Mouse (Mus musculus): Measurements from ENCODE around the gene Nudt19. TPM values are rescaled to one million over a fixed set of nuclear protein-coding genes. Genes with fewer than 3 reads are reported as not detected.

Gene Nudt19
- polyA plus RNA-seq, 1 experiment from 2014 or later = 52.0 TPM

Other genes with a start within 250 kb of the Nudt19 start
- 17.3 TPM in 2 replicates for gene Gpatch1, start 237.9 kb downstream of the Nudt19 start, polyA plus RNA-seq (2014; fragmentation: Nextera tagmentation; extraction: Ambion mirVana)
- 24.1 and 24.9 TPM in 2 replicates for gene Rhpn2, start 222.1 kb downstream of the Nudt19 start, polyA plus RNA-seq (2014; fragmentation: Nextera tagmentation; extraction: Ambion mirVana)
- 14.4 and 16.4 TPM in 2 replicates for gene Faap24, start 159.5 kb downstream of the Nudt19 start, polyA plus RNA-seq (2014; fragmentation: Nextera tagmentation; extraction: Ambion mirVana)
- 39.6 and 46.6 TPM in 2 replicates for gene Cep89, start 159.3 kb downstream of the Nudt19 start, polyA plus RNA-seq (2014; fragmentation: Nextera tagmentation; extraction: Ambion mirVana)
- gene Slc7a9, start 107.5 kb downstream of the Nudt19 start, polyA plus RNA-seq (2014; fragmentation: Nextera tagmentation; extraction: Ambion mirVana) = 0.29 and 0.85 TPM in 2 replicates
- gene Tdrd12, start 18.6 kb downstream of the Nudt19 start, polyA plus RNA-seq (2014; fragmentation: Nextera tagmentation; extraction: Ambion mirVana) = 0.53 TPM in 1 of 2 replicates, not detected in the other
- gene Rgs9bp, start 29.3 kb upstream of the Nudt19 start, polyA plus RNA-seq (2014; fragmentation: Nextera tagmentation; extraction: Ambion mirVana) = 0.11 and 0.25 TPM in 2 replicates
- 35.6 and 37.8 TPM in 2 replicates for gene Ankrd27, start 29.9 kb upstream of the Nudt19 start, polyA plus RNA-seq (2014; fragmentation: Nextera tagmentation; extraction: Ambion mirVana)
- gene Pdcd5, start 91.2 kb upstream of the Nudt19 start, polyA plus RNA-seq (2014; fragmentation: Nextera tagmentation; extraction: Ambion mirVana) = 269 and 284 TPM in 2 replicates
- 27.8 and 30.2 TPM in 2 replicates for gene Dpy19l3, start 198.2 kb upstream of the Nudt19 start, polyA plus RNA-seq (2014; fragmentation: Nextera tagmentation; extraction: Ambion mirVana)
- 20.2 TPM in 2 replicates for gene Zfp507, start 246.7 kb upstream of the Nudt19 start, polyA plus RNA-seq (2014; fragmentation: Nextera tagmentation; extraction: Ambion mirVana)